Mouse (Mus musculus) kidney, embryonic 16.5 days (tissue): ENCODE data around the gene Bmpr1b. TPM values are rescaled to one million over a fixed set of nuclear protein-coding genes. Genes with fewer than 3 reads are reported as not detected.
A peak's percentile ranks its signal among the peaks of the same experiment; 100 is the strongest.

Source experiments
- ATAC-seq: fragments of 200-750 bp; cut with Nextera tagmentation; 2 replicates; pipeline ENCODE4 v1.8.0; 2017; ENCODE audit warnings: moderate TSS enrichment; ENCODE audit not compliant: low FRiP score, low TSS enrichment
- H3K27ac ChIP-seq: fragments of 300-500 bp; sonication (generic); 2 replicates; pipeline ENCODE4 v1.5.1; 2014; ENCODE audit warnings: low read length
- H3K27me3 ChIP-seq: fragments of 300-500 bp; sonication (generic); 2 replicates; pipeline ENCODE4 v1.6.1; 2014; ENCODE audit warnings: low read length, control low read depth, mixed read lengths; ENCODE audit not compliant: insufficient read depth
- H3K36me3 ChIP-seq: fragments of 300-500 bp; sonication (generic); 2 replicates; pipeline ENCODE4 v1.6.1; 2014; ENCODE audit warnings: low read length, control low read depth, mixed read lengths; ENCODE audit not compliant: insufficient read depth
- H3K4me1 ChIP-seq: fragments of 300-500 bp; sonication (generic); 2 replicates; pipeline ENCODE4 v1.6.1; 2014; ENCODE audit warnings: low read length, control low read depth, mixed read lengths; ENCODE audit not compliant: insufficient read depth
- H3K4me2 ChIP-seq: fragments of 300-500 bp; sonication (generic); replicated peaks from 2 replicates; pipeline ENCODE4 v1.6.1; 2014; ENCODE audit warnings: low read depth, low read length
- H3K4me3 ChIP-seq: fragments of 300-500 bp; sonication (generic); 2 replicates; pipeline ENCODE4 v1.5.1; 2014; ENCODE audit warnings: mild to moderate bottlenecking, low read length
- H3K9ac ChIP-seq: fragments of 300-500 bp; sonication (generic); replicated peaks from 2 replicates; pipeline ENCODE4 v1.6.1; 2014; ENCODE audit warnings: low read length
- H3K9me3 ChIP-seq: fragments of 300-500 bp; sonication (generic); 2 replicates; pipeline ENCODE4 v1.6.1; 2016; ENCODE audit warnings: low read length, control low read depth
- WGBS: fragments of 180-500 bp; shearing (Covaris S2); extraction: QIAGEN DNeasy Blood & Tissue Kit; methylation state at CpG from one replicate; pipeline ENCODE4 v1.1.7; 2014; 5-methylcytosine and 5-hydroxymethylcytosine counted together
- polyA plus RNA-seq: library from polyadenylated mRNA; unstranded; fragments of >200 nt; fragmentation: Nextera tagmentation; extraction: Ambion mirVana; gene quantifications from 2 replicates; pipeline ENCODE4 v1.2.1, GENCODE M21; 2015

Bmpr1b gene
- polyA plus RNA-seq, 1 experiment from 2014 or later = 8.8 TPM

DNA sequence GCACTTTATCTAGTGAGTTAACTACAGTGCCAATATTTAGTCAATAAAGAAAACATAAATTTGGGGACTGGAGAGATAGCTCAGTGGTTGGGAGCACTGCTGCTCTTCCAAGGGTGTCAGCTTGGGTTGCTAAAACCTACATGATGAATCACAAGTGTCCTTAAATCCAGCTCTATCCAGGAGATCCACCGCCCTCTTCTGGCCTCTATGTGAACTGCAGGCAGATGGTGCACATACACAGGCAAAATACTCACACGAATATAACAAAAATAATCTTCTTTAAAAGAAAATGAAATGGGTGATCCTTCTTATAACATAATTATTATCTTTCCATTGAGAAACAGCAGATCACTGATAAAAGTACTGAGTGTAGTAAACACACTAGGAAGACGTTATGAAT, 268.9 kb downstream of the Bmpr1b start:
- H3K4me1 ChIP-seq = no peaks in the 10 kb centered on the region
- WGBS = 91% methylated on average over 3 of the region's 3 CpGs
- no peak overlapping the region for H3K4me2 ChIP-seq
- ATAC-seq = no peak
- H3K9me3 ChIP-seq = 0 out of 2 replicates have a peak, but pooled peaks cover 2% of the 10 kb centered on the region
- H3K4me3 ChIP-seq = no peak overlapping the region
- H3K9ac ChIP-seq = no peak overlapping the region
- H3K27me3 ChIP-seq = no peaks in the 10 kb centered on the region
- no peak overlapping the region for H3K27ac ChIP-seq
- no peaks in the 10 kb centered on the region for H3K36me3 ChIP-seq

DNA sequence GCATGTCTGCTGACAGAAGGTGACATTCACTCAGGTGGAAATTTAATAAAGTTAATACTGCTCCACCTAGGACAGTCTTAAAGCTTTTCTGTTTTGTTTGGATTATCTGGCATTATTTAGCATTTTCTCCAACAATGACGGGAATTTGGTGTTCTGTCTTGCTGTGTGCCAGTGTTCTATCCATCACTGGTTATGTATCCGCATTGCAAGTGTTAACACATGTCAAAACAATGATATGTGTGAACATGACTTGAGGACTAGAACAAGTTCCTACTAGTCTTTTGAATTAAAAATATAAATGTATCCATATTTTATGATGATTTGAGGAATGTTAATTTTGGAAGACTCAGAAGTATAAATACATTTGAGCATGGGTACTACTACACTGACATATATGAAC, 269.7 kb downstream of the Bmpr1b start:
- H3K4me2 ChIP-seq = no peak overlapping the region
- no peak for ATAC-seq
- no peaks in the 10 kb centered on the region for H3K36me3 ChIP-seq
- no peaks in the 10 kb centered on the region for H3K27me3 ChIP-seq
- H3K9me3 ChIP-seq = 0 out of 2 replicates have a peak, but pooled peaks cover 2% of the 10 kb centered on the region
- no peak overlapping the region for H3K4me3 ChIP-seq
- WGBS = 88% methylated on average over 2 of the region's 2 CpGs
- H3K4me1 ChIP-seq = no peaks in the 10 kb centered on the region
- no peak overlapping the region for H3K9ac ChIP-seq
- no peak overlapping the region for H3K27ac ChIP-seq

- Histone ChIP-seq H3K27ac (no peak overlapping the region), H3K27me3 (no peaks in the 10 kb centered on the region), H3K4me2 (no peak overlapping the region), H3K4me3 (no peak overlapping the region), H3K4me1 (no peaks in the 10 kb centered on the region), H3K9ac (no peak overlapping the region), H3K9me3 (0 out of 2 replicates have a peak, but pooled peaks cover 2% of the 10 kb centered on the region), H3K36me3 (no peaks in the 10 kb centered on the region)
- 94% methylated on average over 4 of the region's 4 CpGs for WGBS
- ATAC-seq = no peak
Observed at GRCm38 (mm10) chr3:141897698-141898097, 271.5 kb downstream of the Bmpr1b start.

DNA sequence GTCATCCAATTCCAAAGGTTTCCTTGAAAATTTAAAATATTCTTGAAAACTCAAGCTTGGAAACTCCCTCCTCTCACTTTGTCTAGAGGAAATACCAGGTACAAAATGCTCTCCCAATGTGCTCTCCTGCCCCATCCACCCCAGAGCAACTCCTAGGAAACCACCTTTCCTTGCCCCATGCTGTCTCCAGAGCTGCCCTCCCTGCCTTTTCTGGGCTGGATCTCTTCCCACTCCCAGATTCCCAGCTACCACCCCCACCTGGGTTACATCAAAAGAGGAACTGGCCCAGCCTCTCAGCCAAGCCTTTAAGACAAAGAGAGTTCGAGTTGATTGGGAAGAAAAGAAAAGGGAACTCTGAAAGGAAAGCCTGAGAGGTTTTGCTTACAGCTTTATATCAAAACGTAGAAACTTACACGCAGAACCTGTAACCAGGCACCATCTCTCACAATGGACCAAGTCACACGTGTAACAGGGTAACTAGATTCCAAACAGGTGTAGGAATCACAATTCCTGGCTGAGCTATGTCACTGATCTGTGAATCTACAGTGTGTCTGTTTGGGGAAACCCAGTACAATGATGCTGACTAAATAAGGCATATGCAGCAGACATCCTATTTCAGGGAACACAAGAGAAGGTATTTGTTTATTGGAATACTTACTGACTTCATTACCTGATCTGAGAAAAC, 272.2 kb downstream of the Bmpr1b start:
- ATAC-seq = no peak
- Histone ChIP-seq H3K36me3 (no peaks in the 10 kb centered on the region), H3K4me3 (no peak overlapping the region), H3K9ac (no peak overlapping the region), H3K27ac (no peak overlapping the region), H3K9me3 (0 out of 2 replicates have a peak, but pooled peaks cover 2% of the 10 kb centered on the region), H3K27me3 (no peaks in the 10 kb centered on the region), H3K4me2 (no peak overlapping the region), H3K4me1 (no peaks in the 10 kb centered on the region)
- 33% methylated on average over 4 of the region's 4 CpGs for WGBS

- no peak for ATAC-seq
- Histone ChIP-seq H3K27ac (no peak overlapping the region), H3K36me3 (no peaks in the 10 kb centered on the region), H3K4me1 (no peaks in the 10 kb centered on the region), H3K4me3 (no peak overlapping the region), H3K9me3 (no peaks in the 10 kb centered on the region), H3K27me3 (no peaks in the 10 kb centered on the region), H3K4me2 (no peak overlapping the region), H3K9ac (no peak overlapping the region)
- WGBS = 73% methylated on average over 5 of the region's 5 CpGs
Observed at GRCm38 (mm10) chr3:141895096-141895495, 274.1 kb downstream of the Bmpr1b start.

DNA sequence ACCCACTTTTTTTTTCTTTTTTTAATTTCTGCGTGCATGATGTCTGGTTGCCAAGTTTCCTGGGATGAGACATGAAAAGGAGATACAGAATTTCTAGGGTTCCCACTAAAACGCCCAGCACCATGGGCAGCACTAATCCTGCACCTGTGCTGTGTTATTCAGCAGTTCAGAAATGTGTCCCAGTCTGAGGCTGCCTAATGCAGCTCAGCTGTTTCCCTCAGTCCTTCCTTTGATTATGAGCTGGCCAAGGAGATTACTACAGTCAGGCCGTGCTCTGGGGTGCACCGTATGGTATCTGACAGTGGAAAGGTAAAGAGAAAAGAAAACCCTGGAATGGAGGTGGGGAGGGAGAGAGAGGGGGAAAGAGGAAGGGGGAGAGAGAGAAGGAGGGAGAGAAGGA, 278.6 kb downstream of the Bmpr1b start:
- Histone ChIP-seq H3K9me3 (no peaks in the 10 kb centered on the region), H3K4me2 (no peak overlapping the region), H3K27me3 (no peaks in the 10 kb centered on the region), H3K4me3 (no peak overlapping the region), H3K36me3 (no peaks in the 10 kb centered on the region), H3K4me1 (peaks cover 6% of the 10 kb centered on the region; the same call in 1 of the 2 replicates), H3K27ac (no peak overlapping the region), H3K9ac (no peak overlapping the region)
- ATAC-seq = no peak
- WGBS = 48% methylated on average over 4 of the region's 4 CpGs

GRCm38 (mm10) chr3:141887476-141888274, 281.6 kb downstream of the Bmpr1b start:
- no peak overlapping the region for H3K27ac ChIP-seq
- WGBS = 45% methylated on average over 4 of the region's 4 CpGs
- no peak overlapping the region for H3K4me2 ChIP-seq
- no peak overlapping the region for H3K9ac ChIP-seq
- peak; percentile 70; the same call in 1 of the 2 replicates for ATAC-seq
- no peak overlapping the region for H3K4me3 ChIP-seq
- no peaks in the 10 kb centered on the region for H3K36me3 ChIP-seq
- H3K4me1 ChIP-seq = peaks cover 6% of the 10 kb centered on the region; the same call in 1 of the 2 replicates
- H3K9me3 ChIP-seq = no peaks in the 10 kb centered on the region
- no peaks in the 10 kb centered on the region for H3K27me3 ChIP-seq

DNA sequence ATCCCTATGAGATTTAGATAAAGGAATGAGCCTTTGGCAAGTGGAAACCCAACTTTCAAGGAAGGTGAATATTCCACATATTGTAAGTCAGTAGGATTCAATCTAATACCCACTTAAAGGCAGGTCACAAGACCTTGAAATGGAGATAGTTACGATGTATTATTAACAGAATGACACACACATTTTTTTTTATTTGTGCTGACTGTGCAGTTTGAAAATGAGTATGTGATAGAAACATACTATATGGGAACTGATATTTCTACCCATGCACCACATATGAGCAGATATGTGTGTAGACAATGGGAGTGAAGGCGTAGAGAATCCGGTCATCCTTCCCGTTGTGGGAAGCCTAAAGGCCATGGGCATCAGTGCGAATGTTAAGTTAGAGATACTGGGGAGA, 285.0 kb downstream of the Bmpr1b start:
- Histone ChIP-seq H3K27me3 (no peaks in the 10 kb centered on the region), H3K9me3 (no peaks in the 10 kb centered on the region), H3K4me3 (no peak overlapping the region), H3K36me3 (no peaks in the 10 kb centered on the region), H3K4me2 (no peak overlapping the region), H3K27ac (no peak overlapping the region), H3K4me1 (peaks cover 6% of the 10 kb centered on the region; the same call in 1 of the 2 replicates), H3K9ac (no peak overlapping the region)
- 97% methylated on average over 5 of the region's 5 CpGs for WGBS
- no peak for ATAC-seq

DNA sequence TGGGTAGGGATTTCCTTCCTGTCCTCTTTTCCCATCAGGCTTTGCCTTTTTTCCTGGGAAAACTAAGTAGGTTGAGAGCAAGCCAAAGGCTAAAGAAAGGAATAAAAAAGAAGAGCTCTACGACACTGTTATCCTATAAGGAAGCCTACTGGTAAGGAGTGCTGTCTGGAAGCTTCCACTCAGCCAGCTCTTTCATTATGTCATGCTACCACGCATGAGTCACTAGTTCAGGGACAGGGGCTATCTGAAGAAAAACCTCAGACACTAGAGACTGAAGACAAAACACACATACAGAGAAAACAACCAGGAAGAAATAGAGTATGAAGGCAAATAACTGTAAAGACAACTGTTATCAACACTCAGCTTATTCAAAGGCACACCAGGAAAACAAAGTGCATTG, 286.7 kb downstream of the Bmpr1b start:
- no peaks in the 10 kb centered on the region for H3K4me1 ChIP-seq
- no peaks in the 10 kb centered on the region for H3K36me3 ChIP-seq
- no peak for ATAC-seq
- no peak overlapping the region for H3K4me3 ChIP-seq
- 83% methylated on average over 2 of the region's 2 CpGs for WGBS
- H3K9ac ChIP-seq = no peak overlapping the region
- no peak overlapping the region for H3K4me2 ChIP-seq
- no peaks in the 10 kb centered on the region for H3K27me3 ChIP-seq
- no peak overlapping the region for H3K27ac ChIP-seq
- H3K9me3 ChIP-seq = no peaks in the 10 kb centered on the region
